Mouse (Mus musculus) brain, embryonic 14.5 days (tissue): ENCODE data around the gene Cnnm4. TPM values are rescaled to one million over a fixed set of nuclear protein-coding genes. Genes with fewer than 3 reads are reported as not detected.

Experiments
- DNase-seq: peaks from one replicate; pipeline ENCODE4 v3.0.0-alpha.2; 2011; ENCODE audit warnings: low read depth
- CTCF ChIP-seq: fragments of 200-500 bp; IDR thresholded peaks from 2 replicates; pipeline ENCODE4 v1.5.1; 2012; ENCODE audit warnings: inconsistent platforms, mild to moderate bottlenecking, moderate library complexity, borderline replicate concordance; ENCODE audit not compliant: insufficient read depth, insufficient read length; ENCODE audit errors: extremely low read depth
- POLR2A ChIP-seq: fragments of 200-500 bp; IDR thresholded peaks from 2 replicates; pipeline ENCODE4 v1.6.1; 2012; ENCODE audit warnings: mild to moderate bottlenecking, inconsistent platforms, borderline replicate concordance; ENCODE audit not compliant: poor library complexity, insufficient read depth, insufficient read length, severe bottlenecking; ENCODE audit errors: extremely low read depth
- polyA plus RNA-seq: library from polyadenylated mRNA; depleted of rRNA; stranded (reverse); fragments of >200 nt; gene quantifications from 2 replicates; pipeline ENCODE4 v1.2.3, GENCODE M21; 2012

Cnnm4 gene
- polyA plus RNA-seq, 1 experiment = 5.4 TPM

DNA sequence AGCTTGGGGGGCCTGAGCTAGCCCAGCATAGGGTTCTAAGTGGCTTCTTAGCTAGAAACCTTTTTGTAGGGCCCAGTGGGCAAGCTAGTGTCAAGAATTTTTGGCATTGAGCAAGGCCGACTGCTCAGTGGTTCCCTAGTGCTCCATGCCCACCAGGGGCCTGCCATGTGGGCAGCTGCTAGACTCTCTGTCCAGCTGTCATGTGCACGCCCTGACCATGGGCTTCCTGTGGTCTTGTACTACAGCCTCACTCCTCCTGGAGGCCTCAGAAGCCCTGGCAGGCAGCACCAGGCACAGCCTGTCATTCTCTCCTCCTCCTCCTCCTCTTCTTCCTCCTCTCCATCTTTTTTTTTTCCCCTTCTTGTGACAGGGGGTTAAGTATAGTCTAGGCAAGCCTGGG lies 25.9 kb downstream of the Cnnm4 start:
- DNase-seq = no peak
- TF ChIP-seq POLR2A (no peak), CTCF (no peak)

DNA sequence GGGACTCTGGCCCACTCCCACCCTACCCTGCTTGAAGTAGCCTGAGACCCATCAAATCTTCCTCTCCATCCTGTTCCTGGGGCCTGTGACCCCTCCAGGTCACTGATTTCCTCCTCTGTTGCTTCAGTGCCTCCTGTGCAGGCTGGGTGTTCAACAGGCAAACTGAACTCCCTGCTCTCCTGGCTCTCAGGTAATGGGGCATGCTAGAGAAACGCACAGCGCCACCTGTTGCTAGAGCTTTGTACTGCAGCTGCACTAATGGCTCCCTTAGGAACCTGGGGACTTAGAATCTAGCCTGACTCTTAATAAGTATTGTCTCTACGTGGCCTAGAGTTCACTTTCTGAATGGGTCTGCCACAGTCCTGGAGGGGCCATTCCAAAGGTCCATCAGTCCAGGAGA lies 29.8 kb downstream of the Cnnm4 start:
- TF ChIP-seq CTCF = peak; percentile 89
- no peak for TF ChIP-seq POLR2A
- DNase-seq = peak; percentile 81

GRCm38 (mm10) chr1:36508238-36508637 lies 36.8 kb downstream of the Cnnm4 start:
- TF ChIP-seq POLR2A = no peak
- DNase-seq = no peak

GRCm38 (mm10) chr1:36511289-36512021 lies 40.0 kb downstream of the Cnnm4 start, which contains the start of gene Cnnm3:
TSS of gene Cnnm3 (plus strand) at chr1:36511867.
- DNase-seq = peak; percentile 99
- TF ChIP-seq CTCF = peak; percentile 57
- TF ChIP-seq POLR2A = peak; percentile 91

DNA sequence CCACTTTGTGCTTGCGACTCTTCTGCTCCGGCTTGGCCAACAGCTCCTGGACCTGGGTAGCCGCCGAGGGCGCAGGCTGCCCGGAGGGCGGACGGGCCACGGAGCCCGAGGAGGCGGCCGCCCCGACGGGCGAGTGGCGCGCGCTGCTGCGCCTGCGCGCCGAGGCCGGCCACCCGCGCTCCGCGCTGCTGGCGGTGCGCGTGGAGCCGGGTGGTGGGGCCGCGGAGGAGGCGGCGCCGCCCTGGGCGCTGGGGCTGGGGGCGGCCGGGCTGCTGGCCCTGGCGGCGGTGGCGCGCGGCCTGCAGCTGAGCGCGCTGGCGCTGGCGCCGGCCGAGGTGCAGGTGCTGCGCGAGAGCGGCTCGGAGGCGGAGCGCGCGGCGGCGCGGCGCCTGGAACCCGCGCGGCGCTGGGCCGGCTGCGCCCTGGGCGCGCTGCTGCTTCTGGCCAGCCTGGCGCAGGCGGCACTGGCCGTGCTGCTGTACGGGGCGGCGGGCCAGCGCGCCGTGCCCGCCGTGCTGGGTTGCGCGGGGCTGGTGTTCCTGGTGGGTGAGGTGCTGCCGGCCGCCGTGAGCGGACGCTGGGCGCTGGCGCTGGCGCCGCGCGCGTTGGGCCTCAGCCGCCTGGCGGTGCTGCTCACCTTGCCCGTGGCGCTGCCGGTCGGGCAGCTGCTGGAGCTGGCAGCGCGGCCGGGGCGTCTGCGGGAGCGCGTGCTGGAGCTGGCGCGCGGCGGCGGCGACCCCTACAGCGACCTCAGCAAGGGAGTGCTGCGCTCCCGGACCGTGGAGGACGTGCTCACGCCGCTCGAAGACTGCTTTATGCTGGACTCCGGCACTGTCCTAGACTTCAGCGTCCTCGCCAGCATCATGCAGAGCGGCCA lies 40.9 kb downstream of the Cnnm4 start:
- TF ChIP-seq POLR2A (no peak), CTCF (peak; percentile 20; the same call in 1 of the 2 replicates)
- peak; percentile 68 for DNase-seq

DNA sequence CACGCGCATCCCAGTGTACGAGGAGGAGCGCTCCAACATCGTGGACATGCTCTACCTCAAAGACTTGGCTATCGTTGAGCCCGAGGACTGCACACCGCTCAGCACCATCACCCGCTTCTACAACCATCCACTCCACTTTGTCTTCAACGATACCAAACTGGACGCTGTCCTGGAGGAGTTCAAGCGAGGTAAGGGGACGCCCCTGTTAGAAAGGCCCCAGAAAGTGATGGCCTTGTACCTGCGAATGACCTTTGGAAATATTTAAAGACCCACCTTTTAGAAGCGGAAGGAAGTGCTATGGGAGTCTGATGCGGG lies 41.5 kb downstream of the Cnnm4 start:
- DNase-seq = no peak
- TF ChIP-seq CTCF (no peak), POLR2A (no peak)

GRCm38 (mm10) chr1:36513310-36513709 lies 41.9 kb downstream of the Cnnm4 start:
- TF ChIP-seq CTCF (no peak), POLR2A (no peak)
- peak; percentile 82 for DNase-seq

- TF ChIP-seq CTCF (peak; percentile 61; the same call in 1 of the 2 replicates), POLR2A (no peak)
- peak; percentile 69 for DNase-seq
These were observed 42.3 kb downstream of the Cnnm4 start for GRCm38 (mm10) chr1:36513718-36514117.

- DNase-seq = no peak
- TF ChIP-seq POLR2A (no peak), CTCF (no peak)
These were observed 46.8 kb downstream of the Cnnm4 start for GRCm38 (mm10) chr1:36518259-36518658.

- TF ChIP-seq POLR2A (no peak), CTCF (no peak)
- DNase-seq = no peak
These were observed 48.2 kb downstream of the Cnnm4 start for GRCm38 (mm10) chr1:36519626-36520025.

DNA sequence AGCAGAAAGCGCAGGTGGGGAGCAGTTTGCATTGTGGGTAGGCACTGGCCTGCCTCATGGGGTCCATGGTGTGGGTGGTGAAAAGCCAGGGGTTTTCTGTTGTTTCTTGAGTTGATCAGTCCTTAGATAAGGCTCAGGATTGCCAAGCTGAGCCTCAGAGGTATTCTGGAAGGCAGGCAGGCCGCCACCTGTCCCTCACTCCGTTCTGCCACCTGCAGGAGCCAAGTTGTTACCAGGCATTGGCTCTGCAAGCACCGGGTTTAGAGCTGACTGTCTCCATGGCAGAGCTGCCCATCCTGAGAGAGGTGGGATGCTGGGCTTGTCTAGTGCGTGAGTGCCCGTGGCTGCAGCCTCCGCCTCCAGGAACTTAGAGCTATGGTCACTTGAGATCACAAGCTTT lies 50.8 kb downstream of the Cnnm4 start:
- DNase-seq = no peak
- TF ChIP-seq POLR2A (no peak), CTCF (no peak)
